Mouse (Mus musculus): ENCODE results near the gene Cntln. TPM values are rescaled to one million over a fixed set of nuclear protein-coding genes. Genes with fewer than 3 reads are reported as not detected.

The Cntln gene
- polyA plus RNA-seq, 1 experiment from 2014 or later: 7.4 TPM

GRCm38 (mm10) chr4:85178394-85179051, 294.4 kb downstream of the Cntln start:
- Histone ChIP-seq H3K4me1 (no peaks in the 10 kb centered on the region), H3K27me3 (ENCODE audit: insufficient read depth, poor library complexity, severe bottlenecking) (no peaks in the 10 kb centered on the region), H3K9me3 (no peaks in the 10 kb centered on the region), H3K27ac (no peak overlapping the region), H3K4me3 (no peak overlapping the region), H3K36me3 (no peaks in the 10 kb centered on the region)
- 87% methylated on average over 9 of the region's 9 CpGs for WGBS
- no peak for DNase-seq (ENCODE audit: low spot score)

Other genes starting within 250 kb of the Cntln start
- gene Bnc2, start 209.0 kb upstream of the Cntln start, polyA plus RNA-seq (2016; fragmentation: Nextera tagmentation; extraction: Ambion mirVana): 2.0 and 7.7 TPM in 2 replicates